Mouse (Mus musculus) layer of hippocampus, adult 9-11 months (tissue): ENCODE measurements around the gene Gpr137b.
"Not testable (repeated sequence)": the region's sequence is repeated elsewhere in the genome, so short reads cannot be mapped to it uniquely, and the experiment has no call there.

Experiments used
- DNase-seq: peaks from one replicate; pipeline ENCODE4 v3.0.0; 2022

Gpr137b gene

DNA sequence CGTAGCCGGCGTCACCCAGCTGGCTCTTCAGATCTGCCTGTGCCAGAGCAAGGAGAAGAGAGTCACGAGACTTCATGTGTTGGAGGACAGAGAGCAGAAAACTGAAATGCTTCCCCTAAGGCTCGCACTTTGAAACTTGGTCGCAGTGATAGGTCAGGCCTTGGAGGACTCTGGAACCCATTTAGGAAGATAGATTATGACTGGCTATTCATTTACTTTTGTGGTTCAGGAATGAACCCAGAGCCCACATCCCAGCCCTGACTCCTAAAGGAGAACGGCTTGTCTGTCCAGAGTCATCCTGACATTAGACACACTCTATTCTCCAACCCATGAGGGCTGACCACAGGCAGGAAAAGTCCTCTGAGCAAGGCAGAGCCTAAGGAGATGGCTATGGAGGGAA is 30.3 kb downstream of the Gpr137b start:
- not testable (repeated sequence) for DNase-seq

DNA sequence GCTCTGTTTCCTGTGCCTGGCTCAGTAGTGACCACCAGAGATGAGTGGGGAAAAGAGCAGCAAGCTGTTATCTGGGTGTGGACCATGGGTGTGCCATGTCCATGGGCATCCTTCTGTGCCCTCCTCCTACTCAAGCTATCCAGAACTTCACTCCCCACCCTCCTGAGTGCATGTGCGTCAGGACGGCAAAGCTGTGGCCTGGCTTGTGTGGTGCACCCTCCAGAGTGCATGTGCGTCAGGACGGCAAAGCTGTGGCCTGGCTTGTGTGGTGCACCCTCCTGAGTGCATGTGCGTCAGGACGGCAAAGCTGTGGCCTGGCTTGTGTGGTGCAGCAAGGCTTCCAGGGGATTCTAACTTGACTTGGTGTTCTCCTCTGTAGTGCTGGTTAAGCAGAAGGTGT is 31.6 kb downstream of the Gpr137b start:
- not testable (repeated sequence) for DNase-seq

DNA sequence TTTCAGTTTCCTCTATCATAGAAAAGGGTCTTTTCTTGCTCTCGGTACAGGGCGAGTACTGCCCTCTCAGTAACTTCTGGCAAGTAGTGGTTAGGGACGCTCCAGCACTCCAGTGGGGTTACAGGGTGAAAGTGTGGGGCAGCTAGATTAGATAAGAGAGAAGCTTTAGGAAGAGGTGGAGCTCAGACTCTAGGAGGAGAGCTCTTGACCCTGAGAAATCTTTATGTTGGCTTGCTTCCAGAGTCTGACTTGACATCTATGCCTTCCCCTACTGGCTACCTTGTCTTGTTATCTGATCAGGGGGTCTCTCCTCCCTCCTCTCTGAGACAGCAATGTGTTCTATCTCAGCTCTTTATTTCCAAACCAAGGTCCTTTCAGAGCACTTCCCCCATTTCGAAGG is 33.8 kb downstream of the Gpr137b start:
- DNase-seq: not testable (repeated sequence)

DNA sequence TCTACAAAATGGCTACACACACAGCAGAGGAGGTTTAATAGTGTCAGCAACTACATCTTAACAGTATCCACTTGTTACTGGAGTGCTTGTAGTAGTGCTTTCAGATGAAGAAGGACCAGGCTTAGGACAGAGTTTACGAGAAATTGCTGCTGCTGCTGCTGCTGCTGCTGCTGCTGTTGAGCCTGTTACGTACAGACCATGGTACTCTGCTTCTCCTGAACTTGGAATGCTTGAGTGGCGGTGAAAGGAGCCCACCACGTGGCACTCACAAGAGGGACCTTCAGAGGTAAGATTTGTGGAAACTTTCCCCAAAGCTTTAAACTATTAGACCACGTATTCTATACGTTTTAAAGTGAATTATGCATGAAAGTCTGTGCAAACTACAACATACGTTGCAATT is 35.2 kb downstream of the Gpr137b start:
- DNase-seq: not testable (repeated sequence)

DNA sequence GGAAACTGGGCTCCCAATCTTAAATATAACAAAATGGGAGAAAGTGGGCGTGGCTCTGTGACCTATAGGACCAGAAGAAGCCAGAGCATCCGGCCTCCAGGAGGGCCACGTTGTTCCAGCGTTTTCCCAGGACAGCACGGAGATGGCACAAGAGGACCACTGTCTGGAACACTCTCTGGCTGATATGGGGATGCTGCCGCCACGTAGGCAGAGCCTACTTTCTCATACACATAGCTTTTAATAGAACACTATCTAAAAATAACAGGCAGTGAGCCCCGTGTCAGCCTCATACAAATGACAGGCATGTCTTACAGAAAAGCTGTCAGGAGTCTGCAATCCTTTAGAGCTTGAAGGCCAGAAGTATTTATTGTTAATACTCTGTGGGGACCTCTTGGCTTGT is 35.7 kb downstream of the Gpr137b start:
- DNase-seq: not testable (repeated sequence)

DNA sequence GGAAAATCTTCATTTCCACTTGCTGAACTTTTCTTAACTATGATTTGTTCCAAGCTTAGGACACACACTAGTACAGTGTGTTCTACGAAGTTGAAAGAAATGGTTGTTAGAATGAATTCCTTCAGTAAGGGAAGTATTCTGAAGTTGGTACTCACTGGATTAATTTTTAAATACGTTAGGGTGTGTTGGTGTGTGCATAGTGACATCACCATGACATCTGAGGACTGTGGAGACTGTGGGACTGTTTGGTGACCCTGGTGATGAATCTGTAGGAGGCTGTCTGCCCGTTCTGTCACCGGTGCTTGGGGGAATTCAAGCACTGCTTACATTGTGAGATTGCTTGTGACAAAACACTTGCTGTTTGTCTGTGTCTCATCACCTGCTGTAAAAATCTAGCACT is 41.7 kb downstream of the Gpr137b start:
- DNase-seq: not testable (repeated sequence)

DNA sequence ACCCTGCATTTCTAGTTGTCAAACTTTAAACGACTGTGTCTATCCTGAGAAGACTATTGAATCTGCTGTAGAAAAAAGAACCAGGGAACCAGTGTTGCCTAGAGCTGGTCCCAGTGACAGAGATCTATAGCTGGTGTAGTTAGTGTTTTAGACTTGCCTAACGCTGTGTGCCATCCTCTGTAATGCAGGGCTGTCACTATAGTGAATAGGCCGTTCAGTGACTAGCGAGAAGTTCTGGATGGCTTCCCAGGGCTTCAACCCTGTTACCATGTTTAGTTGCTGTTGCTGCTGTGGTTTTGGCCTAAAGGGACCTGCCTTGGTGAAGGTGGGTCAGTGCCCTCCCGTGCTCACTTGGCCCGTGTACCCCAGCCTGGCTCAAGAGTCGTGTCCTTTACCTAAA is 43.1 kb downstream of the Gpr137b start:
- DNase-seq: not testable (repeated sequence)

DNA sequence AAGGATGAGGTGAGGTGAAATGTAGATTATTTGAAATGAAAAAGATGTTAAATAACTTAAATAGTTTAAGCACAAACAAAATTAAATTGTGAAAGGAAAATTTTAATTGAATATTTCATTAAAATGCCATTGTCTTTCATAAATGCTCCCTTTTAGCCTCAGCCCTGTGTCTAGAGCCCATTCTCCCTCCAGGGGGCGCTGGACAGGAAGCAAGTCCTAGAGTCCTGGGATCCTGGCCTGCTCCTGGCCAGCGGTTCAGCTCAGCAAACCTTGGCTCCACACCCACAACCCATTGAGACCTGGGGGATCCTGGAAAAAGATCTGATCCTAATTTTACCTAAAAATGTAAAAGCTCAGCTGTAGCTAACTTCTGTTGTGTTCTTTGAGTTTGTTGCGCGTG is 44.5 kb downstream of the Gpr137b start:
- no peak for DNase-seq

DNA sequence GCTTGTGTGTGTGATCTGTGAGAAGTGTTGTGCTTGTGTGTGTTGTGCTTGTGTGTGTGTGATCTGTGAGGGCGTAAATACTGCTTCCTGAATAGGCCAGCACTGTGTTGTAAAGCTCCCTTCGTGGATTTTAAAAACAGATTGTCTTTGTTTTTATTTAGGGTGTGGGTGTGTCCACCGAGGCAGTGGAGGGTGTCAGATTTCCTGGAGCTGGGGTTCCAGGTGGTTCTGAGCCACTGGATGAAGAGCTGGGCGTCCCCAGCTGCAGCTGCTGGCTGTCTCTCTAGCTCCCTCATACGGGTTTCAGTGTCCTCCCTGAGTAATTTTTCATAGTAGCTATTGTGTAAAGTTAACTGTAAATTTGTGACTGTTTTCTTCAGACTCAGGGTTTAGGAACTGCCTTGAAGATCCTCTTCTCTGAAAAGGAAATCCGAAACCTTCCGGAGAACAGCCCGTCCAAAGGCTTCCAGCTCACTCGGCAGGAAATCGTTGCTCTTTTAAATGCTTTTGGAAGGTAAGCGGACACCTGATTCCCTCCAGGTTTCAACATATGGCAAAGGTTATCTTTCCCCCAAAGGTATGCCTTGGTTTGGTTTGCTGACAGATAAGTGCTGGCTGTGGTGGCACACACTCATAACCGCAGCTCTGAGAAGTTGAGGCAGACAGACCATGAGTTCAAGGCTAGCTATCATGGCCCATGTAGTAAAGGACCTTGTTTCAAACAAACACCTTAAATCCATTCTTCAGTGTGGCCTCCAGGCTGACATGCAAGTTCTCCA is 46.0 kb downstream of the Gpr137b start:
- DNase-seq: not testable (repeated sequence)

DNA sequence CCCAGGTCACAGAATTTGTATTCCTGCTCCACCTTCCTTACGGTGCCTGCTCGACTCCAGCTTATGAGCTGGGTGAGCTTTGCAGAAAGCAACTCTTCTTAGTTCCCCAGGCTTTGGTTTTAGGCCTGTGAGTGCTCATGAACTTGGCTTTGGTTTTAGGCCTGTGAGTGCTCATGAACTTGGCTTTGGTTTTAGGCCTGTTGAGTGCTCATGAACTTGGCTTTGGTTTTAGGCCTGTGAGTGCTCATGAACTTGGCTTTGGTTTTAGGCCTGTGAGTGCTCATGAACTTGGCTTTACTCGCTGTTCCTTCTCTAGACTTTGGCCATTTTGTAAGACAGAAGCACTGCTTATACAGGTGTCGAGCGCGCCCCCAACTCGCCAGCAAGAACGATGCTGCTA is 56.5 kb downstream of the Gpr137b start:
- DNase-seq: not testable (repeated sequence)

DNA sequence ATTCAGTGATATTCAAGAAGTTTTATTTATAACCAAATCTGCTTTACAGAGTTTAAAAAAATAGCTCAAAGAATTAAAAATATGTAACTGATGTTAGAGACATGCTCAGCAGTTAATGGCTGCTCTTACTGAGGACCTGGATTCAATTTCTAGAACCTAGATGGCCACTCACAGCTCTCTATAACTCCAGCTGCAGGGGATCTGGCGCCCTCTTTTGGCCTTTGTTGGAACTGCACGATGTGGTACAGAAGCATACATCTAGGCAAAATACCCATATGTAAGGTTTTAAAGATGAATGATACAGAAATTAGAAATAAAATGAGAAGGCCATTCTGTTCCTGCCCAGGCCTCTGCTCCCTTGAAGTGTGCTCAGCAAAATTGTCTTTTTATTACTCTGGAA is 64.9 kb downstream of the Gpr137b start:
- no peak for DNase-seq
